Comparison of ENCODE assay signal across 11 mouse cellular contexts in the genomic region with DNA sequence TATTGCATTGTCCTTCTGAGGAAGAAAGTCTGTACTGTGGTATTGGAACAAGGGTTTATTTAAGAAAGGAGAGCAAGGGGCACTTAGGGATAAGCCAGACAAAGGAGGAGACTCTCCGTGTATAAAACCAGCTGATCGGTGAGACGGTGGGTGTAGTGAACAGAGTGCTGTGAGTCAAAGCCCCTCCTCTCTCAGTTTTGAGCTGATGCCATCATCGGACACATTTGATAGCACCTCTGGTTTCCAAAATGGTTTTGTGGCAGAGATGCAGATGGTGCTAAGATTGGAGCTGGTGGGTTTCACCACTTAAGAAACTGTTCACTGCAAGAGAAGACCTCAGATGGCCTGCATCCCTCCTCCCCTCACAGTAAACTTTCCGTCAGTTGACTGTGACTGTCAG. TPM values are rescaled to one million over a fixed set of nuclear protein-coding genes. Genes with fewer than 3 reads are reported as not detected.
A peak's percentile ranks its signal among the peaks of the same experiment; 100 is the strongest.
DNase-seq lines count a peak whose midpoint lies in the region; ATAC-seq and TF ChIP-seq lines count a peak whose summit lies in the region.
"Had no signal": no experiment of that assay in that cellular context is flagged by ENCODE, and none has a peak within 500 bp of the region (broad histone marks: within the 10 kb centered on the region; RNA-seq: fewer than 3 reads in every experiment).

No protein-coding gene starts in this region.

- no peak for TF ChIP-seq POLR2A in olfactory bulb, adult 2 months (IDR thresholded peaks at IDR 0.05; ENCODE audit: insufficient read depth, low read depth, low read length)

- no peak for ATAC-seq in limb, embryonic 12.5 days (ENCODE audit: insufficient number of reproducible peaks, insufficient read depth, low FRiP score, low TSS enrichment, low read depth)
- no peak for ATAC-seq in hindbrain, embryonic 14.5 days (ENCODE audit: low FRiP score)
- ATAC-seq: liver, postnatal 0 days had no signal

- H3K36me3 ChIP-seq in limb, embryonic 12.5 days = no peaks in the 10 kb centered on the region
- H3K36me3 ChIP-seq in limb, embryonic 10.5 days = no peaks in the 10 kb centered on the region
- H3K36me3 ChIP-seq in hindbrain, embryonic 14.5 days (replicated peaks; ENCODE audit: control insufficient read depth, insufficient read depth) = no peaks in the 10 kb centered on the region
- H3K36me3 ChIP-seq: neural tube, embryonic 12.5 days had no signal

- no peak for TF ChIP-seq CTCF in olfactory bulb, adult 2 months (IDR thresholded peaks at IDR 0.05; ENCODE audit: insufficient read depth, low read depth, low read length)

- H3K4me3 ChIP-seq in limb, embryonic 12.5 days (replicated peaks) = no peak overlapping the region
- no peak overlapping the region for H3K4me3 ChIP-seq in limb, embryonic 10.5 days
- H3K4me3 ChIP-seq in hindbrain, embryonic 14.5 days (replicated peaks; ENCODE audit: low read length) = peak overlapping the region; percentile 44
- H3K4me3 ChIP-seq in olfactory bulb, adult 2 months (ENCODE audit: insufficient read depth, low read depth, low read length) = peak overlapping the region; percentile 46
- H3K4me3 ChIP-seq: neural tube, embryonic 12.5 days had no signal

- peak overlapping the region; percentile 90 for H3K4me2 ChIP-seq in limb, embryonic 12.5 days
- peak overlapping the region; percentile 66 for H3K4me2 ChIP-seq in hindbrain, embryonic 14.5 days (replicated peaks)
- H3K4me2 ChIP-seq: neural tube, embryonic 12.5 days had no signal

- peaks cover 56% of the 10 kb centered on the region for H3K27me3 ChIP-seq in limb, embryonic 12.5 days
- peaks cover 59% of the 10 kb centered on the region for H3K27me3 ChIP-seq in limb, embryonic 10.5 days (ENCODE audit: low read depth, poor library complexity, severe bottlenecking)
- H3K27me3 ChIP-seq in hindbrain, embryonic 14.5 days (ENCODE audit: control insufficient read depth, insufficient read depth, low read length) = peaks cover 30% of the 10 kb centered on the region

- peaks cover 23% of the 10 kb centered on the region for H3K4me1 ChIP-seq in limb, embryonic 12.5 days (replicated peaks)
- H3K4me1 ChIP-seq in limb, embryonic 10.5 days = peaks cover 24% of the 10 kb centered on the region
- peaks cover 33% of the 10 kb centered on the region for H3K4me1 ChIP-seq in hindbrain, embryonic 14.5 days (replicated peaks; ENCODE audit: control insufficient read depth, insufficient read depth, low read length)
- H3K4me1 ChIP-seq in olfactory bulb, adult 2 months (ENCODE audit: control insufficient read depth, insufficient read depth, low read length) = peaks cover 19% of the 10 kb centered on the region

- H3K27ac ChIP-seq in limb, embryonic 12.5 days = no peak overlapping the region
- H3K27ac ChIP-seq in limb, embryonic 10.5 days = no peak overlapping the region
- H3K27ac ChIP-seq in hindbrain, embryonic 14.5 days = no peak overlapping the region
- peak overlapping the region; percentile 9; the same call in 1 of the 2 replicates for H3K27ac ChIP-seq in olfactory bulb, adult 2 months (ENCODE audit: insufficient read depth, low read depth, low read length)
- H3K27ac ChIP-seq: neural tube, embryonic 12.5 days had no signal

- no peaks in the 10 kb centered on the region for H3K9me3 ChIP-seq in limb, embryonic 12.5 days
- H3K9me3 ChIP-seq in limb, embryonic 10.5 days (replicated peaks) = no peaks in the 10 kb centered on the region
- H3K9me3 ChIP-seq in hindbrain, embryonic 14.5 days (ENCODE audit: control insufficient read depth, low read length) = no peaks in the 10 kb centered on the region
- H3K9me3 ChIP-seq: neural tube, embryonic 12.5 days had no signal

- peak; percentile 31 for DNase-seq in cerebellum, adult 8-10 months
- no peak for DNase-seq in cerebellum, postnatal 36 days
- no peak for DNase-seq in limb, embryonic 10.5 days (ENCODE audit: low spot score)
- DNase-seq in hindbrain, embryonic 14.5 days (ENCODE audit: low spot score) = no peak
- DNase-seq in heart, postnatal 4 days = no peak
- no peak for DNase-seq in adrenal gland, postnatal 25 days
- DNase-seq: liver, postnatal 0 days had no signal

- WGBS in limb, embryonic 12.5 days = 82% methylated on average over 5 of the region's 5 CpGs
- WGBS in limb, embryonic 10.5 days = 76% methylated on average over 5 of the region's 5 CpGs
- WGBS in hindbrain, embryonic 14.5 days = 59% methylated on average over 5 of the region's 5 CpGs
- 26% methylated on average over 5 of the region's 5 CpGs for WGBS in olfactory bulb, adult 2 months

- H3K9ac ChIP-seq in limb, embryonic 12.5 days (replicated peaks) = no peak overlapping the region
- 0 out of 2 replicates have a peak overlapping the region, but pooled peaks have one; percentile 73 for H3K9ac ChIP-seq in hindbrain, embryonic 14.5 days
- H3K9ac ChIP-seq: liver, postnatal 0 days; neural tube, embryonic 12.5 days had no signal

RNA-seq across cellular contexts. Expression of gene Kcnk1, which starts 2.6 kb away (rescaled TPM):
- 15.0 and 16.6 TPM in 2 replicates for polyA plus RNA-seq in limb, embryonic 12.5 days (2016; fragmentation: Nextera tagmentation; extraction: Ambion mirVana)
- 9.2 and 10.1 TPM in 2 replicates for polyA plus RNA-seq in limb, embryonic 10.5 days (2016; fragmentation: Nextera tagmentation; extraction: Ambion mirVana)
- 20.8 and 29.7 TPM in 2 replicates for polyA plus RNA-seq in hindbrain, embryonic 14.5 days (2014; fragmentation: Nextera tagmentation; extraction: Ambion mirVana)
- polyA plus RNA-seq in olfactory bulb, adult 2 months (2012; ENCODE audit: insufficient read depth, insufficient read length, low replicate concordance, missing spikeins) = not detected in 2 replicates
- under 1 TPM; 0.77 to 0.98 TPM for total RNA-seq in heart, postnatal 4 days (2021)
- total RNA-seq in adrenal gland, postnatal 25 days (2021) = 1.8 TPM in 2 replicates
- total RNA-seq: common myeloid progenitor, adult 5-6 weeks had no signal

Comparison
In these comparisons a context has a peak if more than half of its experiments do, and no peak if none do; other contexts are left out.
1. H3K4me3 ChIP-seq: peak in hindbrain, embryonic 14.5 days (single experiment) and olfactory bulb, adult 2 months (single experiment); none in limb, embryonic 12.5 days (single experiment) and limb, embryonic 10.5 days (single experiment).